Mouse (Mus musculus) thymus, adult 2 months (tissue): ENCODE results near the gene Rffl.

Experiments used
- CTCF ChIP-seq: fragments of 200-500 bp; IDR thresholded peaks from 2 replicates; pipeline ENCODE4 v1.5.1; 2012; ENCODE audit warnings: mild to moderate bottlenecking, control low read depth, low read length, moderate library complexity, borderline replicate concordance; ENCODE audit not compliant: control insufficient read depth, poor library complexity, insufficient read depth; ENCODE audit errors: extremely low read depth
- POLR2A ChIP-seq: fragments of 200-500 bp; IDR thresholded peaks from 2 replicates; pipeline ENCODE4 v1.6.1; 2012; ENCODE audit warnings: mild to moderate bottlenecking, low read length, control low read depth, moderate library complexity; ENCODE audit not compliant: control insufficient read depth, poor library complexity, insufficient read depth; ENCODE audit errors: extremely low read depth

DNA sequence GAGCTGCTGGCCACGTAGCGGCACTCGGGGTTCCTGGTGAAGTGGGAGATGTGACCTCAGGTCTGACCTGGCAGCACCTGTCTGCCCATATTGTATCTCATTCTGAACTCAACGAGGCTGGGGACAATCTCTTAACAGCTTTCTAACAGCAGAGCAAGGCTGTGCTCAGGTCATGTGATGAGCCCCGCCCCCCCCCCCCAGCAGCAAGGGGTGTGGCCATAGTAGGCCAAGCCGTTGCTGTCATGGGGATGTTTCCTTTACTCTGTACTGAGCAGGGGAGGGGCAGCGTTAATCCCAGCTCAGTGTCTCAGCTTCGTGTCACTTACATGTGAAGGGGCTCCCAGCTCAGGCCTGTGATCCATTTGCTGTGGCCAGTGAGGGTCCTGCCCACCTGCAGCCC lies 33.9 kb upstream of the Rffl start:
- TF ChIP-seq POLR2A (no peak), CTCF (no peak)
